Mouse (Mus musculus) stomach, embryonic 14.5 days (tissue): ENCODE results near the gene Tusc2. TPM values are rescaled to one million over a fixed set of nuclear protein-coding genes. Genes with fewer than 3 reads are reported as not detected.

Source experiments
- ATAC-seq: fragments of 200-750 bp; cut with Nextera tagmentation; 2 replicates; pipeline ENCODE4 v1.8.0; 2017; ENCODE audit warnings: low read depth, moderate TSS enrichment; ENCODE audit not compliant: insufficient number of reproducible peaks, insufficient read depth, low FRiP score
- H3K27ac ChIP-seq: fragments of 300-500 bp; sonication (generic); 2 replicates; pipeline ENCODE4 v1.5.1; 2014; ENCODE audit warnings: mild to moderate bottlenecking, low read length, moderate library complexity, mixed read lengths
- H3K27me3 ChIP-seq: fragments of 300-500 bp; sonication (generic); 2 replicates; pipeline ENCODE4 v1.6.1; 2014; ENCODE audit warnings: low read length, control low read depth, mixed read lengths; ENCODE audit not compliant: control insufficient read depth, insufficient read depth
- H3K36me3 ChIP-seq: fragments of 300-500 bp; sonication (generic); 2 replicates; pipeline ENCODE4 v1.6.1; 2014; ENCODE audit warnings: mild to moderate bottlenecking, control low read depth, low read length, moderate library complexity, mixed read lengths; ENCODE audit not compliant: control insufficient read depth, insufficient read depth
- H3K4me1 ChIP-seq: fragments of 300-500 bp; sonication (generic); 2 replicates; pipeline ENCODE4 v1.6.1; 2014; ENCODE audit warnings: low read length, control low read depth, mixed read lengths; ENCODE audit not compliant: control insufficient read depth, insufficient read depth
- H3K4me2 ChIP-seq: fragments of 300-500 bp; sonication (generic); replicated peaks from 2 replicates; pipeline ENCODE4 v1.6.1; 2014; ENCODE audit warnings: low read depth, low read length, control low read depth
- H3K4me3 ChIP-seq: fragments of 300-500 bp; sonication (generic); 2 replicates; pipeline ENCODE4 v1.5.1; 2014; ENCODE audit warnings: low read depth, low read length, control low read depth
- H3K9ac ChIP-seq: fragments of 300-500 bp; sonication (generic); replicated peaks from 2 replicates; pipeline ENCODE4 v1.6.1; 2014; ENCODE audit warnings: low read depth, mild to moderate bottlenecking, control low read depth, low read length, moderate library complexity, mixed read lengths
- H3K9me3 ChIP-seq: fragments of 300-500 bp; sonication (generic); 2 replicates; pipeline ENCODE4 v1.6.1; 2016; ENCODE audit warnings: low read depth, low read length, control low read depth; ENCODE audit not compliant: control insufficient read depth
- WGBS: fragments of 180-500 bp; shearing (Covaris S2); extraction: QIAGEN DNeasy Blood & Tissue Kit; methylation state at CpG from one replicate; pipeline ENCODE4 v1.1.7; 2014; 5-methylcytosine and 5-hydroxymethylcytosine counted together
- polyA plus RNA-seq: library from polyadenylated mRNA; unstranded; fragments of >200 nt; fragmentation: Nextera tagmentation; extraction: Ambion mirVana; gene quantifications from 2 replicates; pipeline ENCODE4 v1.2.1, GENCODE M21; 2014

The Tusc2 gene
- polyA plus RNA-seq, 1 experiment from 2014 or later, result 36.2 TPM

DNA sequence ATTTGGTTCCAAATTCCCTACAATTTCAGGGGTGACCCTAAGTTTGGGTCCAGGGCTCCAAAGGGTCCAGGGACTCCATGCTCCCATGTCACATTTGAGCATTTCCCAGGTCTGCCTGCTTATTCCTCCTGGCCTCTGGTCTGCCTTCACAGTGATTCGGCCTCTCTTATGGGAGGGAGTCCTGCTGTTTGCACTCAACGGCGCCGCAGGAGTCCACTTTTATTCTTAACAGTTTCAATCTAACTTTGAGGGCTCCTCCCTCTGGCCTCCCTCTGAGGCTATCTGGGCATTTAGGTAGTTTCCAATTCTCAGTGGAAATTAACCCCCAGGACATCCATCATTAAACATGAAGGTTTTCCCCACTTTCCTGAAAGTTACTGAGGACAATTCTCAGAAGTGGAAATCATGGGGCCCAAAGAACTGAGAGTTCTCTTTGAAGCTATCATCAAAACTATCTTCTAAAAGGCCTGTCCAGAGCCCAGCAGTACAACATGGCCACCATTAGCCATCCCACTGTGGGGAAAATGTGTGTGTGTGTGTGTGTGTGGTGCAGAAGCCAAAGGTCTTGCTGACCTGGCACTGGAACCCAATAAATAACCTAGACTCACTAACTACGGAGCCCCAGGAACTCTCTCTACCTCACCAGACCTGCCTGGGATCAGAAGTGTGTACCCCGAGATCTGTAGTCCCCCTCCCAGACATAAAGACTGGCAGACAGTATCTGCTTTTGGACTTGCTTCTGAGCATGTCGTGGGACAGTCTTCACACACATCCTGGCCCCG lies 31.4 kb downstream of the Tusc2 start:
- no peak overlapping the region for H3K27ac ChIP-seq
- no peak overlapping the region for H3K4me3 ChIP-seq
- H3K4me1 ChIP-seq, result no peaks in the 10 kb centered on the region
- ATAC-seq, result no peak
- no peaks in the 10 kb centered on the region for H3K9me3 ChIP-seq
- peaks cover 42% of the 10 kb centered on the region for H3K36me3 ChIP-seq
- no peaks in the 10 kb centered on the region for H3K27me3 ChIP-seq
- H3K9ac ChIP-seq, result no peak overlapping the region
- no peak overlapping the region for H3K4me2 ChIP-seq
- WGBS, result 75% methylated on average over 8 of the region's 8 CpGs

DNA sequence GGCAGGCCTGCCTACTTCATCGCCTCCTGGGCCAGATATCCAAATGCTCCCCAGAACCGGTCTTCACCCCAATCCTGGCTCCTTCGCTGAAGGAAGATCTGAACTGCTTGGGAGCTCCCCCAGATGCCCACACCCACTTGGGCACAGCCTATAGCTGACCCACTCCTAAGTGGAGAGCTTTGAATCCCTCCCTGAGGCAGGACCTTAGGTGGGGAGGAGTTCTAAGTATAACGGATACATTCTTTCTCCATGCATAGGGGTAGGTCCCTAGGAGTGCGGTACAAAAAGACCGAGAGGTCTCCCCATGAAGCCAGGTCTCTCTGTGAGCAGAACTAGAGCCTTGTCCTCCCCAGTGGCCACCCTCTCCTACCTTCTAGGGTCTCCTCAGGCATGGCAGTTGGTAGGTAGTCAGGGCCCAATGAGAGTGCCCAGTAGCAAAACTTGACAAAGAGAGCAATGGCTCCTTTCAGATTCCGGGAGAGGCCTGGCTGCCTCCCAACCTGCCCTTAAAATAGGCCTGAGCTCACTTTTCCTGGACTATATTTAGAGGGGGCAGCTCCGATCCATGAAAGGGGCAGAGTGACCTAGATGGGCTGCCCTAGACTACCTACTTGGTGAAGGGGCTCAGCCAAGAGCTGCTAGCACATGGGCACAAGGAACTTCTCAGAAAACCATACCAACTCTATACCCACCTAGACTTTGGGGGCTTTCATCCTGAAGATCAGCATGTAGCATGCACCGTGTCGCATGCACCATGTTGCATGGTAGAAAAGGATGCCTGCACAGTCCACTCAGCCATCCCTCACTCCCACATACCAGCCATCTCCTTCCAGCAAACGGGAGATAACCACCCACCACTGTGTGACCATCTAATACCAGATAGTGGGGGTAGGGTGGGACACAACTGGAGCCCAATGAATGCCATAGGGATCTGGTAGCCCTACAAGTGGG lies 33.8 kb downstream of the Tusc2 start:
- H3K9me3 ChIP-seq, result no peaks in the 10 kb centered on the region
- H3K27ac ChIP-seq, result no peak overlapping the region
- no peaks in the 10 kb centered on the region for H3K4me1 ChIP-seq
- WGBS, result 89% methylated on average over 11 of the region's 11 CpGs
- H3K9ac ChIP-seq, result no peak overlapping the region
- ATAC-seq, result no peak
- H3K36me3 ChIP-seq, result peaks cover 19% of the 10 kb centered on the region
- no peak overlapping the region for H3K4me3 ChIP-seq
- H3K27me3 ChIP-seq, result no peaks in the 10 kb centered on the region
- H3K4me2 ChIP-seq, result no peak overlapping the region

DNA sequence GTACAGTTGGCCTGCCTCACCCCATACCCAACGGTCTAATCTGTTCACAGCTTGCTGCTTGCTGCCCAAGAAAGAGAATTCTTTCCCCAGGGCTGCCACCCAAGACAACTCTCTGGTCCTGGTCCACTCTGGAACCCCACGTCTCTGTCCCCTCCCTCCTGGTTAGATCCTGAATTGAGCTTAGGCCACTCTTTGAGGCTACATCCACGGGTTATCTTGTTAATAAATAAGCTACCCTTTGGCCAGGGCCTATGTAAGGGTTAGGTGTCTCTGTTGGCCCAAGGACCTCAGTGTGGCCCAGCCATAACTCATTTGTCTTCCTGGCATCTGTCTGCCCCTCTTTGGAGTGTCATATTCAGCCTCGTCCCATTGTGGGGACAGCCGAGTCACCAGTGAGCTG lies 35.3 kb downstream of the Tusc2 start:
- Histone ChIP-seq H3K27ac (no peak overlapping the region), H3K4me3 (no peak overlapping the region)
- 69% methylated on average over 5 of the region's 5 CpGs for WGBS

DNA sequence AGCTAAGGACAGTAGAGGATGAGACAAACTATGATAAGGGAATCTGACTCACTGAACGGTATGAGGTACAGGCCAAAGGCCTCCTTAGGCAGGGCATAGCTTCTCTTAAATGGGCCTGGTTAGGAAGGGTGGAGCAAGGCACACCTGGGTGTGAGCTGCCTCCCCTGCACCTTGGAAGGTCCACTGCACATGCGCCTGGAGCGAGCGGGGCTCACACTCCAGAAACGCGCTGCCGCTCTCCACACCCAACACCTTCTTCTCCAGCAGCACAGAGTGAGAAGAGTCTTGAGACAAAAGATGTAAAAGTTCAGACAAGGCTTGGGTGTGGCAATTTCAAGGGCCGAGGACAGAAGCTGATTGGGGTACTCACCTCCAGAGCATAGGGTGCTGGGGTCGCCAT lies 36.4 kb downstream of the Tusc2 start:
- Histone ChIP-seq H3K27ac (no peak overlapping the region), H3K4me2 (no peak overlapping the region), H3K9ac (no peak overlapping the region), H3K4me1 (0 out of 2 replicates have a peak, but pooled peaks cover 5% of the 10 kb centered on the region), H3K4me3 (no peak overlapping the region), H3K27me3 (no peaks in the 10 kb centered on the region), H3K36me3 (0 out of 2 replicates have a peak, but pooled peaks cover 3% of the 10 kb centered on the region), H3K9me3 (no peaks in the 10 kb centered on the region)
- WGBS, result 86% methylated on average over 9 of the region's 9 CpGs
- no peak for ATAC-seq

More for the DNA sequence above, 35.3 kb downstream of the Tusc2 start:
- H3K27me3 ChIP-seq, result no peaks in the 10 kb centered on the region
- H3K9ac ChIP-seq, result no peak overlapping the region
- no peaks in the 10 kb centered on the region for H3K9me3 ChIP-seq
- H3K4me2 ChIP-seq, result no peak overlapping the region
- peaks cover 7% of the 10 kb centered on the region; the same call in 1 of the 2 replicates for H3K36me3 ChIP-seq
- H3K4me1 ChIP-seq, result no peaks in the 10 kb centered on the region
- ATAC-seq, result no peak

DNA sequence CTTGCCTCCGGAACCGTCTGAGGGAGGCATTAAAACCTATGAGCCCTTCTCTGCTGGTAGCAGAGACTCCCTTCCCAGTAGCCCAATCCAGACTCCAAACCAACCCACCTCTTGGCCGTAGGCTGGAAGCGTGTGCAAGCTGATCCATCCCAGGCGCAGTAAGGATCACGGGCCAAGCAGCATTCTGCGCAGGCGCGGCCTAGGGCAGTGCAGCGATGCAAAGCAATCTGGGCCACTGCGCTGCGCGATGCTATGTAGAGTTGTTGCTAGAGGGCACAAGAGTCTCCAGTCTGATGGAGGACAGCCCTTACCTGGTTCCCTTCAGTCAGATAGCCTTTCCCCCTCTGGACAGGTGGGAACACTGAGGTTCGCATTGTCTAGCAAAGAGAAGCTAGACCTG lies 36.8 kb downstream of the Tusc2 start:
- ATAC-seq, result no peak
- Histone ChIP-seq H3K27ac (no peak overlapping the region), H3K9me3 (no peaks in the 10 kb centered on the region), H3K9ac (no peak overlapping the region), H3K4me1 (0 out of 2 replicates have a peak, but pooled peaks cover 8% of the 10 kb centered on the region), H3K27me3 (no peaks in the 10 kb centered on the region), H3K4me3 (no peak overlapping the region), H3K4me2 (no peak overlapping the region), H3K36me3 (0 out of 2 replicates have a peak, but pooled peaks cover 3% of the 10 kb centered on the region)
- WGBS, result 65% methylated on average over 14 of the region's 14 CpGs

DNA sequence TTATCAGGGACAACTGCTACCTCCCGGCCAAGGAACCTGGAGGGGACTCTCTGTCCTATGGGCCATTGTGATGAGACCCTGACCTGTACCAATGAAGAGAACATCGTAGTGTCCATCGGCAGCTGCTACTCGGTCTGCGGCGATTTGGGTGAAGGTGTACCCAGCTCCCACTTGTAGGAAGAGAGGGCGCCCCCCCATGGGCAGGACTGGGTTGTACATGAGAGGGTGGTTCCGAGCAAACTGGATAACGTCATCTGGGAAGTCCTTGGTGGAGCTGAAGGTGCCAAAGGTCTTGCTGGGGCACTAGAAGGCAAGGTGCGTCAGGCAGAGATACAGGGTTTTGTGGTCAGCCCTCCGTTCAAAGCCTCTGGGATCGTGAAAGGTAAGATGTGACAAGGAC lies 37.7 kb downstream of the Tusc2 start:
- Histone ChIP-seq H3K4me3 (no peak overlapping the region), H3K36me3 (0 out of 2 replicates have a peak, but pooled peaks cover 3% of the 10 kb centered on the region), H3K27ac (no peak overlapping the region), H3K9me3 (no peaks in the 10 kb centered on the region), H3K27me3 (no peaks in the 10 kb centered on the region), H3K9ac (no peak overlapping the region), H3K4me2 (no peak overlapping the region), H3K4me1 (0 out of 2 replicates have a peak, but pooled peaks cover 8% of the 10 kb centered on the region)
- no peak for ATAC-seq
- 77% methylated on average over 12 of the region's 12 CpGs for WGBS

DNA sequence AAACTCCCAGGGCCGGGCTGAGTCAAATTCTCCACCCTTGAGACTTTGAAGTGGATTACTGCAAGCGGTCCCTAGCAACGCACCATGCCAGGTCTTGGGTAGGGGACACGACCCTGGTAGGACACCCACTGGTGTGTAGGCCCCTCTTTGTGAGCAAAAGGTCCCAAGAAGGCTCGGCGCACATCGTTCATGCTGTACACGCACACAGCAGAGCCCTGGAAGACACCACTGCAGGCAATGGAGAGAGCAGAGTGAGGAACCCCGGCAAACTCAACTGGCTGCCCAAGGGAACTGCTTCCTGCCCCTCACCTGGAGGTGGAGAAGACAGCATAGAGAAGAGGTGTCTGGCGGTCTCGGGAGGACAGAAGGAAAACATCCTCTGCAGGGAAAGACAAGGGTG lies 38.2 kb downstream of the Tusc2 start:
- no peak overlapping the region for H3K4me3 ChIP-seq
- no peaks in the 10 kb centered on the region for H3K9me3 ChIP-seq
- no peaks in the 10 kb centered on the region for H3K36me3 ChIP-seq
- no peak overlapping the region for H3K9ac ChIP-seq
- peaks cover 9% of the 10 kb centered on the region; the same call in 1 of the 2 replicates for H3K4me1 ChIP-seq
- no peak for ATAC-seq
- WGBS, result 85% methylated on average over 11 of the region's 11 CpGs
- H3K27ac ChIP-seq, result no peak overlapping the region
- H3K4me2 ChIP-seq, result no peak overlapping the region
- H3K27me3 ChIP-seq, result no peaks in the 10 kb centered on the region

DNA sequence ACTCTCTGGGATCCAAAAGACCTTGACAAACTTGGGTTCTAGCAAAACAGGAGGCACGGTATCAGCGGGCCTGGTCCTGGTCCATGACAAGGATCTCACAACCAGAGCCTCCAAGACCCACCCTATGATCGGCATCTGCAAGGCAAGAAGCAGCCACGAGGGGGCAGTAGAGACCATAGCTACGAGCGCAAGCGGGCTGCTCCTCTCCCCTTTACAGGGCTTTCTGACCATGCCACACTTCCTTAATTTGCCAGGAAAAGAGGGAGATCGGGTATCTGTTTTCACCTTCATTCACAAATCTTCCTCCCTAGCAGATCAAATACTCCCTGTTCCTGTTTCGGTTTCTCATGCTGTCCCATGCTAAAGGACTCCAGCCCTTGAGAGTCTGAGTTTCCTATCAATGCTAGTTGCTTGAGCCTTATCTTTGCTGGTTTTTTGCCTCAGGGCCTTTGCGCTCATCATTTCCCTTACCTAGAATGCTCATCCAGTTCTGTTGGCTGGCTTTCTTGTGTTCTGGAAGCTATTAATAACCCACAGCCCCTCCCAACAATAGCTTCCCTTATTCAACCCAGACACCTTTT lies 39.1 kb downstream of the Tusc2 start:
- no peaks in the 10 kb centered on the region for H3K9me3 ChIP-seq
- no peaks in the 10 kb centered on the region for H3K27me3 ChIP-seq
- 11% methylated on average over 10 of the region's 10 CpGs for WGBS
- H3K4me1 ChIP-seq, result peaks cover 17% of the 10 kb centered on the region; the same call in 1 of the 2 replicates
- H3K9ac ChIP-seq, result no peak overlapping the region; the same call in 1 of the 2 replicates
- no peak for ATAC-seq
- no peak overlapping the region for H3K27ac ChIP-seq
- no peak overlapping the region for H3K4me3 ChIP-seq
- no peaks in the 10 kb centered on the region for H3K36me3 ChIP-seq
- H3K4me2 ChIP-seq, result no peak overlapping the region
